Mouse (Mus musculus): ENCODE measurements at regions not wholly inside any gene's neighbourhood (a gene's known extent, or its start where the extent isn't known, plus 50 kb on each side); places are given as distances from the start of the nearest gene placed in this dataset.

GRCm38 (mm10) chr1:142891842-142892241, 748.6 kb upstream of the B3galt2 start:
- TF ChIP-seq CTCF (IDR thresholded peaks at IDR 0.05; ENCODE audit: low read depth) (no peak), EP300 (IDR thresholded peaks at IDR 0.05; ENCODE audit: low read depth) (no peak)
